Mouse (Mus musculus): Measurements from ENCODE around the gene 1110008P14Rik.
"Not testable (repeated sequence)": the region's sequence is repeated elsewhere in the genome, so short reads cannot be mapped to it uniquely, and the experiment has no call there.

Gene 1110008P14Rik

GRCm38 (mm10) chr2:32363376-32364106 is 18.2 kb downstream of the 1110008P14Rik start:
- peak; percentile 59 for DNase-seq (ENCODE audit: extremely low read depth, low read depth)

GRCm38 (mm10) chr2:32362817-32363340 is 18.9 kb downstream of the 1110008P14Rik start:
- DNase-seq (ENCODE audit: extremely low read depth, low read depth): peak; percentile 66

GRCm38 (mm10) chr2:32362274-32362673 is 19.5 kb downstream of the 1110008P14Rik start:
- not testable (repeated sequence) for DNase-seq (ENCODE audit: extremely low read depth, low read depth)

GRCm38 (mm10) chr2:32361437-32361836 is 20.3 kb downstream of the 1110008P14Rik start:
- no peak for DNase-seq (ENCODE audit: extremely low read depth, low read depth)

- no peak for DNase-seq (ENCODE audit: extremely low read depth, low read depth)
Measured at GRCm38 (mm10) chr2:32360741-32361140, 21.0 kb downstream of the 1110008P14Rik start.

GRCm38 (mm10) chr2:32358381-32358780 is 23.4 kb downstream of the 1110008P14Rik start:
- DNase-seq (ENCODE audit: extremely low read depth, low read depth): no peak

- DNase-seq (ENCODE audit: extremely low read depth, low read depth): no peak
Measured at GRCm38 (mm10) chr2:32357710-32358109, 24.0 kb downstream of the 1110008P14Rik start.

GRCm38 (mm10) chr2:32356216-32356615 is 25.5 kb downstream of the 1110008P14Rik start:
- DNase-seq (ENCODE audit: extremely low read depth, low read depth): no peak

GRCm38 (mm10) chr2:32354336-32354895 is 27.3 kb downstream of the 1110008P14Rik start:
- DNase-seq (ENCODE audit: extremely low read depth, low read depth): no peak

- DNase-seq (ENCODE audit: extremely low read depth, low read depth): no peak
Measured at GRCm38 (mm10) chr2:32353836-32354235, 27.9 kb downstream of the 1110008P14Rik start.

- peak; percentile 57 for DNase-seq (ENCODE audit: extremely low read depth, low read depth)
Measured at GRCm38 (mm10) chr2:32353007-32353542, 28.7 kb downstream of the 1110008P14Rik start, which contains the start of gene Dnm1. TSS of gene Dnm1 (minus strand) at chr2:32353338.

- no peak for DNase-seq (ENCODE audit: extremely low read depth, low read depth)
Measured at GRCm38 (mm10) chr2:32352151-32353006, 29.4 kb downstream of the 1110008P14Rik start, which contains the start of gene Ciz1. TSS of gene Ciz1 (plus strand) at chr2:32352327.

- no peak for DNase-seq (ENCODE audit: extremely low read depth, low read depth)
Measured at GRCm38 (mm10) chr2:32351471-32351961, 30.2 kb downstream of the 1110008P14Rik start.

- DNase-seq (ENCODE audit: extremely low read depth, low read depth): no peak
Measured at GRCm38 (mm10) chr2:32350471-32351051, 31.2 kb downstream of the 1110008P14Rik start.

GRCm38 (mm10) chr2:32349625-32350255 is 32.0 kb downstream of the 1110008P14Rik start:
- no peak for DNase-seq (ENCODE audit: extremely low read depth, low read depth)

- no peak for DNase-seq (ENCODE audit: extremely low read depth, low read depth)
Measured at GRCm38 (mm10) chr2:32348311-32348710, 33.4 kb downstream of the 1110008P14Rik start.

GRCm38 (mm10) chr2:32347019-32347418 is 34.7 kb downstream of the 1110008P14Rik start:
- no peak for DNase-seq (ENCODE audit: extremely low read depth, low read depth)

- DNase-seq (ENCODE audit: extremely low read depth, low read depth): no peak
Measured at GRCm38 (mm10) chr2:32344598-32345321, 37.0 kb downstream of the 1110008P14Rik start.

- DNase-seq (ENCODE audit: extremely low read depth, low read depth): no peak
Measured at GRCm38 (mm10) chr2:32344056-32344455, 37.7 kb downstream of the 1110008P14Rik start.

GRCm38 (mm10) chr2:32343351-32343671 is 38.4 kb downstream of the 1110008P14Rik start:
- DNase-seq (ENCODE audit: extremely low read depth, low read depth): no peak
